Mouse (Mus musculus) leukemia stem cell, adult 10-12 weeks (primary cell): ENCODE data around the gene Pdc. TPM values are rescaled to one million over a fixed set of nuclear protein-coding genes. Genes with fewer than 3 reads are reported as not detected.

ENCODE experiments used
- polyA plus RNA-seq: library from polyadenylated mRNA; stranded (reverse); fragments of >175 nt; gene quantifications from 2 replicates; pipeline ENCODE4 v1.2.3, GENCODE M21; 2012; ENCODE audit warnings: low replicate concordance

Pdc gene
- polyA plus RNA-seq = not detected in 2 replicates

GRCm38 (mm10) chr1:150319205-150319604 lies at the start of gene Pdc:
Gene Pdc (plus strand): TSS chr1:150319417.

Other genes with a start within 250 kb of the Pdc start
- not detected in 2 replicates for gene Ptgs2, start 219.4 kb upstream of the Pdc start, polyA plus RNA-seq
- gene Tpr, start 73.4 kb downstream of the Pdc start, polyA plus RNA-seq = 70.6 and 224 TPM in 2 replicates
- 3.5 and 3.7 TPM in 2 replicates for gene Odr4, start 73.7 kb downstream of the Pdc start, polyA plus RNA-seq
- 4.0 and 18.1 TPM in 2 replicates for gene Prg4, start 146.7 kb downstream of the Pdc start, polyA plus RNA-seq